Mouse (Mus musculus) WW6 (cell line): ENCODE data around the gene Kdm4b.

Experiments
- DNase-seq: peaks from one replicate; pipeline ENCODE4 v3.0.0-alpha.2; 2013; ENCODE audit warnings: low read depth, low spot score

The Kdm4b gene

GRCm38 (mm10) chr17:56382997-56383396, 57.1 kb downstream of the Kdm4b start:
- no peak for DNase-seq

GRCm38 (mm10) chr17:56384903-56385302, 59.0 kb downstream of the Kdm4b start:
- no peak for DNase-seq

GRCm38 (mm10) chr17:56387612-56388011, 61.8 kb downstream of the Kdm4b start:
- DNase-seq = no peak

GRCm38 (mm10) chr17:56393238-56393637, 67.4 kb downstream of the Kdm4b start:
- no peak for DNase-seq

GRCm38 (mm10) chr17:56393889-56394288, 68.0 kb downstream of the Kdm4b start:
- no peak for DNase-seq

- no peak for DNase-seq
These were observed 70.2 kb downstream of the Kdm4b start for GRCm38 (mm10) chr17:56396051-56396450.

- no peak for DNase-seq
These were observed 74.4 kb downstream of the Kdm4b start for GRCm38 (mm10) chr17:56400221-56400620.

- DNase-seq = no peak
These were observed 75.2 kb downstream of the Kdm4b start for GRCm38 (mm10) chr17:56401051-56401521.

- no peak for DNase-seq
These were observed 79.5 kb downstream of the Kdm4b start for GRCm38 (mm10) chr17:56405341-56405740.

- no peak for DNase-seq
These were observed 80.3 kb downstream of the Kdm4b start for GRCm38 (mm10) chr17:56405856-56406840.

GRCm38 (mm10) chr17:56406878-56407277, 81.0 kb downstream of the Kdm4b start:
- no peak for DNase-seq

GRCm38 (mm10) chr17:56407379-56407778, 81.5 kb downstream of the Kdm4b start:
- no peak for DNase-seq

GRCm38 (mm10) chr17:56408965-56409625, 83.2 kb downstream of the Kdm4b start:
- no peak for DNase-seq

- DNase-seq = no peak
These were observed 83.9 kb downstream of the Kdm4b start for GRCm38 (mm10) chr17:56409759-56410158.

- DNase-seq = no peak
These were observed 85.6 kb downstream of the Kdm4b start for GRCm38 (mm10) chr17:56411437-56411836.

- no peak for DNase-seq
These were observed 87.3 kb downstream of the Kdm4b start for GRCm38 (mm10) chr17:56413113-56413512.

- no peak for DNase-seq
These were observed 88.9 kb downstream of the Kdm4b start for GRCm38 (mm10) chr17:56414785-56415184.

- no peak for DNase-seq
These were observed 92.4 kb downstream of the Kdm4b start for GRCm38 (mm10) chr17:56418304-56418703.

GRCm38 (mm10) chr17:56420022-56420421, 94.2 kb downstream of the Kdm4b start:
- DNase-seq = no peak

GRCm38 (mm10) chr17:56424726-56425583, 99.1 kb downstream of the Kdm4b start:
- DNase-seq = peak; percentile 67

GRCm38 (mm10) chr17:56425584-56425914, 99.7 kb downstream of the Kdm4b start:
- DNase-seq = peak; percentile 47

GRCm38 (mm10) chr17:56425941-56426340, 100.1 kb downstream of the Kdm4b start:
- no peak for DNase-seq
